Mouse (Mus musculus) kidney, adult 2 months (tissue): ENCODE measurements at regions not wholly inside any gene's neighbourhood (a gene's known extent, or its start where the extent isn't known, plus 50 kb on each side); places are given as distances from the start of the nearest gene placed in this dataset.

Source experiments
- CTCF ChIP-seq: fragments of 200-500 bp; conservative IDR thresholded peaks from 2 replicates; pipeline ENCODE4 v1.5.1; 2011; ENCODE audit warnings: low read depth, mild to moderate bottlenecking, control low read depth, low read length, moderate library complexity, mixed read lengths; ENCODE audit not compliant: insufficient read depth, insufficient read length
- POLR2A ChIP-seq: fragments of 200-500 bp; IDR thresholded peaks from one replicate; pipeline ENCODE4 v1.6.1; 2011; ENCODE audit warnings: low read depth, low read length, control low read depth

GRCm38 (mm10) chr15:61753802-61754201 is 831.0 kb upstream of the A1bg start:
- TF ChIP-seq POLR2A (no peak), CTCF (no peak)
